Mouse (Mus musculus): ENCODE data around the gene Dppa5a. TPM values are rescaled to one million over a fixed set of nuclear protein-coding genes. Genes with fewer than 3 reads are reported as not detected.

Gene Dppa5a
- polyA plus RNA-seq (2014; fragmentation: Illumina TruSeq; extraction: RNeasy Lipid Tissue Mini Kit (QIAGEN cat#74804)) = 2.8 TPM

DNA sequence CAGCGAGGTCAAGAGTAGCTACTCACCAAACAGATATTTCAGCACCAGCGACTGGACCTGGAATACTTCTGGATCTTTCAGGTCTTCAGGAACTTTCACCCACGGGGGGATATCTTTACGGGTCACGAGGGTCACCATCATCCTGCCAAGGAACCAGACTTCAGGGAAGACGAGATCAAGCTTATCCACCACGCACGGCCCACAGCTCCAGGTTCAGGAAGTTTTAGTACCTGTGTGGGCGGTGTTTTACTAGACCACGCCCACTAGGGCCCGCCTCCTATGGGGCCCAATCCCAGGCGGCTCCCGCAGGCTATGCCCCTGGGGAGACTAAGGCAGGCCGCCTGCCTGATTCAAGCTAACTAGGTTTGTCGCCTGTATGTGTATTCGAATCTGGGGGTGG, at the start of gene Dppa5a:
Dppa5a (minus strand) TSS at position 219 of the 400 bp plus-strand sequence.

DNA sequence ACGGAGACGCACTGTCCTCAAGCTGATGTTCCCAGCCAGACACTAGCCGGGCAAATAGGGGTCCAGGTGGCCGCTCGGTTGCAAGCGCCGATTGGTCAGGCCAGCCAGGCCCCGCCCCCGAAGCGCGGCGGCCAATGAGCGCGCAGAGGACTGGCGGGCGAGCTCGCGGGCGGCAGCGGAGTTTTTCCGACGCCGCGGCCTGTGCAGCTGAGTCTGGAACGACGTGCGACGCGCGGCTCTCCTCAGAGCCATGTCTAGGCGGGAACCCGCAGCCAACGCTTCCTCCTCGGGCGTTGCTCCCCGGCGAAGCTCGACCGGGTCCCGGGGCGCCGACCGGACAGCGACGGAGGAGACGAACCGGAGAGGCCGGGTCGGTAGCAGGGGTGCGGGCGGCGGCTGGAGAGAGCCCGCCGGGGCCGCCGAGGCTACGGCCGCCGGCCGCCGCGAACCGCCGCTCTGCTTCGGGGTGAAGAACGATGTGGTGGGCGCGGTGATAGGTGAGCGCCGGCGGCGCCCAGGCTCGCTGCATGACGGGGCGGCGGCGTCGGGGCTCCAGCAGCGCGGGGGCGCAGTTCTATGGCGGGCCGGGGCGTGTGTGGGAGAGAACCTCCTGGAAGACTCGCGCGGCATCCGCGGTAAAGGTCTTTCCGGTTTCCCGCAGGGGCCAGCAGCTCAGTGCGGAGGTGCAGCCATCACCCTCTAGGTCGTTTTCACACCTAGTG, 27.8 kb upstream of the Dppa5a start, which contains the start of gene Ddx43:
Ddx43 (plus strand) TSS at position 148 of the 722 bp plus-strand sequence.

DNA sequence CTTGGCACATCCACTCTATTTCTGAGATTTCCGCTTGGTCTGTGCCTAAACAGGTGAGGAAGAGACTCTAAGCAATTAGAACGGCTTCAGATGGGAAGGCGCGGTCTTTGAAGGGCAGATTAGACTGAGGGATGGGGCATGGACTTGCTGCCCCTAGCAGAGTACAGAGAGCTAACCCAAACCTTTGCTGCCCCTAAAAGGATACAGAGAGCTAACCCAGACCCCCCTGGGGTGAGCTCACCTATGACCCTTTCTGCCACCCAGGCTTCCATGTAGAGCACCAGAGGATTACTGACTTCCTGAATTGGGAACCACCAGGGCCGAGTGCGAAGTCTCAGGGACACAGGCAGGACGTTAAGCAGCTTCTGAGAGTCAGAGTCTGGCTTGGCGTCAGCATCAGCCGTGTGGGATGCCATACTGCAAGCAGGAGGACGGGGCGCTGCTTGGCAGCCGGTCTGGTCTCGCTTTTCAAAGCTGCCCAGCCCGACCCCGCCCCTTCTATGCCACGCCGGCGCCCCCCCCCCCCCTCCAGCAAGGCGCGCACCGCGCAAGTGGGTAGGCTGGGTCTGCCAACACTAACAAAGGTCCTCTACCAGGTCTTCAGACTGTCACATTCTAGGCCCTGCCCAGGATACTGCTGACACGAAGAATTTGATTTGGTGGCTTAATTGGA, 10.3 kb upstream of the Dppa5a start, which contains the start of gene Ooep:
Ooep (minus strand) TSS at position 613 of the 673 bp plus-strand sequence.

DNA sequence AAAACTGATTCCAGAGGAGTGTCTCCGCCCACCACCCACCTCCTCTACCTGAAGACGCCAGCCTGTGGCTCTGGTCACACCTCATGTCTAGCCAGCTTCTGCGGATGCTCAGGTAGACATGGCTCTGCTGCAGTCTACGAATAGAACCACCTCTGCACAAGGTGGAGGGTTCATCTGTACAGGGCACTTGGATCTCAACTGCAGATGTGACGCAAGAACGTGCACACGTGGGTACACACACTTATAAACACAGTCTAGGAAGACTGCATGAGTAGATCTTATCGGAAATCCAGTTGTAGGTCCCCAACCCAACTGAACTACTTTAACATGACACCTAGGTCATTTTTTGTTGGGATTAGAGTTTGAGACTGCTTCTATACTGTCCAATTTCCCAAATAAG, 12.4 kb downstream of the Dppa5a start, which contains the start of gene Gsta2:
Gsta2 (minus strand) TSS at position 178 of the 400 bp plus-strand sequence.

DNA sequence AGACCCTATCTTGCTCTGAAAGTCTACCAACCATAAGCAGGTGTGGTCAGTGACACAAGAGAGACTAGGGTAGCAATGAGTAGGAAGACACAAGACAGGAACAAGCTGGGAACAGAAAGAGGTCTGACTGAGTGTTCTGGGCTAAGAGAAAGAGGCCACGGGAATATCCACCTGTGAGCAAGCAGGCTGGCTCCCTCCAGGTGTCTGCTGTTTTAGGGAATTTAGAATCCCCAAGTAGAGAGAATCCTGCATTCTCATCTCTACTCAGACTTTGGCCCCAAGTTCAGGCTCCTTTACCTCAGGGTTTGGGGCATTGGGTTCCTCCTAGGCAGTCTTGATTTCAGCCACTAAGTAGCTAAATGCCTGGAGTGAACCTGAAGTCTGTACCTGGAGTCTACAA, 40.7 kb downstream of the Dppa5a start, which contains the start of gene Omt2b:
Omt2b (plus strand) TSS at position 301 of the 400 bp plus-strand sequence.

Other genes with a start within 250 kb of the Dppa5a start
- 42.8 TPM for gene Gsta4, start 185.4 kb downstream of the Dppa5a start, polyA plus RNA-seq (2014; fragmentation: Illumina TruSeq; extraction: RNeasy Lipid Tissue Mini Kit (QIAGEN cat#74804))
- gene Gsta1, start 137.5 kb downstream of the Dppa5a start, polyA plus RNA-seq (2014; fragmentation: Illumina TruSeq; extraction: RNeasy Lipid Tissue Mini Kit (QIAGEN cat#74804)) = not detected
- not detected for gene Gm3776, start 111.0 kb downstream of the Dppa5a start, polyA plus RNA-seq (2014; fragmentation: Illumina TruSeq; extraction: RNeasy Lipid Tissue Mini Kit (QIAGEN cat#74804))
- not detected for gene Gm10639, start 78.3 kb downstream of the Dppa5a start, polyA plus RNA-seq (2014; fragmentation: Illumina TruSeq; extraction: RNeasy Lipid Tissue Mini Kit (QIAGEN cat#74804))
- 49.9 TPM for gene Omt2a, start 53.4 kb downstream of the Dppa5a start, polyA plus RNA-seq (2014; fragmentation: Illumina TruSeq; extraction: RNeasy Lipid Tissue Mini Kit (QIAGEN cat#74804))
- 111 TPM for gene Omt2b, start 40.6 kb downstream of the Dppa5a start, polyA plus RNA-seq (2014; fragmentation: Illumina TruSeq; extraction: RNeasy Lipid Tissue Mini Kit (QIAGEN cat#74804))
- gene Gsta2, start 12.4 kb downstream of the Dppa5a start, polyA plus RNA-seq (2014; fragmentation: Illumina TruSeq; extraction: RNeasy Lipid Tissue Mini Kit (QIAGEN cat#74804)) = 29.7 TPM
- gene Ooep, start 10.5 kb upstream of the Dppa5a start, polyA plus RNA-seq (2014; fragmentation: Illumina TruSeq; extraction: RNeasy Lipid Tissue Mini Kit (QIAGEN cat#74804)) = 21.6 TPM
- gene Ddx43, start 27.6 kb upstream of the Dppa5a start, polyA plus RNA-seq (2014; fragmentation: Illumina TruSeq; extraction: RNeasy Lipid Tissue Mini Kit (QIAGEN cat#74804)) = 0.20 TPM
- 5.2 TPM for gene Cgas, start 75.1 kb upstream of the Dppa5a start, polyA plus RNA-seq (2014; fragmentation: Illumina TruSeq; extraction: RNeasy Lipid Tissue Mini Kit (QIAGEN cat#74804))
- gene Mto1, start 80.0 kb upstream of the Dppa5a start, polyA plus RNA-seq (2014; fragmentation: Illumina TruSeq; extraction: RNeasy Lipid Tissue Mini Kit (QIAGEN cat#74804)) = 14.9 TPM
- not detected for gene Gm17324, start 80.6 kb upstream of the Dppa5a start, polyA plus RNA-seq (2014; fragmentation: Illumina TruSeq; extraction: RNeasy Lipid Tissue Mini Kit (QIAGEN cat#74804))
- 6,126 TPM for gene Eef1a1, start 121.0 kb upstream of the Dppa5a start, polyA plus RNA-seq (2014; fragmentation: Illumina TruSeq; extraction: RNeasy Lipid Tissue Mini Kit (QIAGEN cat#74804))
- gene Slc17a5, start 219.9 kb upstream of the Dppa5a start, polyA plus RNA-seq (2014; fragmentation: Illumina TruSeq; extraction: RNeasy Lipid Tissue Mini Kit (QIAGEN cat#74804)) = 25.3 TPM
- gene Cd109, start 247.4 kb upstream of the Dppa5a start, polyA plus RNA-seq (2014; fragmentation: Illumina TruSeq; extraction: RNeasy Lipid Tissue Mini Kit (QIAGEN cat#74804)) = 7.1 TPM